Mouse (Mus musculus): Measurements from ENCODE around the gene Icam2.
"Not testable (repeated sequence)": the region's sequence is repeated elsewhere in the genome, so short reads cannot be mapped to it uniquely, and the experiment has no call there.

Icam2 gene

DNA sequence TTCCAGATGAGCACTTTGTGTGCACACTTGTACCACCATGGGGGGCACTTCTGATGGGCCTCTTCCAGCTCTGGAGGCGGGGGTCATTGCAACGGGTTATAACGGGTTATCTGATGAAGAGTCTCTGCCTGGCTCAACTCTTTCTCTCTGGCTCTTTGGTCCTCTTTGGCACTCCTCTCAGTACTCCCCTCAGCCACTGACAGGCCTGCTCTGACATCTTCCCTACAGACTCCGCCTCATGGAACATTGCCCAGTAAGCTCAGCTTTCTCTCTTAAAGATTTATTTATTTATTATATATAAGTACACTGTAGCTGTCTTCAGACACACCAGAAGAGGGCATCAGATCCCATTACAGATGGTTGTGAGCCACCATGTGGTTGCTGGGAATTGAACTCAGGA, 48.6 kb downstream of the Icam2 start:
- DNase-seq: not testable (repeated sequence)

DNA sequence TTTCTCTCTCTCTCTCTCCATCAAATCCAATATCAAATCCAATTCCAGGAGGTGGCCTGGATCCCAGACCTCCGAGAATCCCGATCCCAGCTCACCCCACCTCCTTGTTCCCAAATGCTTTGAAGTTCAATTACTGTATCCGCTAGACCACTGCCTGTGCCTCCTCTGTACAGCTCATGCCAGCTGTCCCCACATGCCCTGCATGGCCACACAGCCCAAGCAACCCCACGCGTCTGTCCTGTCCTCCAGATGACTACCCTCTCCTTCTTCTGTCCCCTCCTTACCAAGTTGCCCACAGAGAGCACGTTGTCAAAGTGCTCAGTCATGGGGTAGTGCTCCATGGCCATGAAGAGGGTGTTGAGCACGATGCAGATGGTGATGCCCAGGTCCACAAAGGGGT, 49.0 kb downstream of the Icam2 start:
- DNase-seq: no peak

DNA sequence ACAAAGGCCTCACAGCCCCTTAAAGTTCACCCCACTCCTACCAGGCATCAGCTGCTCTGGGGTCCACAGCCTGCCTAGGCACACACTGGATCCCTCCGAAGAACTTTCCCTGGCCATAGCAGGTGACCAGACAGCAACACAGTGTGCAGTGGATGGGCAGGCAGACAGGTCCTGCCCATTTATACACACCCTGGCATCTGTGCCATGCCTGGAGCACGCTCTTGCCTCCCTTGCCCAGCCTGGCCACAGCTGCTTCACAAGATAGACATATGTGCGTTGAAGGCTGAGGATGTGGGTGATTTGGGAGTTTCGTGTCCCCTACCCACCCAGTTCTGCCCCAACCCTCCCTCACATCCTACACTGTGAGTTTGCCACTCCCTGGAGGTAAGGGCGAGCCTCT, 49.8 kb downstream of the Icam2 start:
- DNase-seq: no peak

DNA sequence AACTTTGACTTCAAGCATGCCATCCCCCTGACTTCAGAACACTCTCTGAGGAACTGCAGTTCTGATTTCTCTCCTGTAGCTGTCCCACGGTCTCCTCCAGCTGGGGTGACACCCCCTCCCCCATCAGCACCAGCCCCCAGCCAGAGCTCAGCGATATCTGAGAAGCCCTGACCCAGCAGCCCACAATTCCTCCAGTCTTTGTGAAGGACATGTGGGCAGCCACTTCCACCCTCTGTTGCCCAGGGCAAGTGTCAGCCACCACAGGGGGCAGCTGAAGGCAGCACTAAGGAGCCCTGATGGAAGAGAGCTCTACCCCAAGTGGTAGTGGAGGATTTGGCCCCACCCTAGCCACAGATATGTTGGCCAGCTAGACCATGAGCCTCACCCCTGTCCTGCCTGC, 53.8 kb downstream of the Icam2 start:
- DNase-seq: no peak

DNA sequence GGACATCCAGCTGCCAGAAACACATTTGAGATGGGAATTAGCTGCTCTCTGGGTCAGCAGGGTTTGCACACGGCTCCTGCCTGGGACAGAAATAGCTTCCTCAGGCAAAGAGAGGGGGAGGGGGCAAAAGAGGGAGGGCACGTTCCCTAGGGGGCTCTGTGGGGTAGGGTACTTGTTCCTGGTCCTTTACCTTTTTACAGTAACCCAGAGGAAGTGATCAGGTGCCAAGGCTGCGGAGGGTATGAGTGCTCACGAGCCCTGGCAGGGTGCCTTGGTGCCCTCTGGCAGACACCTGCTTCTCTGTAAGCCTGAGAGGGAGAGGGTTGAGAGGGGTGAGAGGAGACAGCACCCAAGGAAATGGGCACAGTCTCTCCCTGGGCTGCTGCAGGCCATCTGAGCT, 55.4 kb downstream of the Icam2 start:
- DNase-seq: peak; percentile 58 to 61

DNA sequence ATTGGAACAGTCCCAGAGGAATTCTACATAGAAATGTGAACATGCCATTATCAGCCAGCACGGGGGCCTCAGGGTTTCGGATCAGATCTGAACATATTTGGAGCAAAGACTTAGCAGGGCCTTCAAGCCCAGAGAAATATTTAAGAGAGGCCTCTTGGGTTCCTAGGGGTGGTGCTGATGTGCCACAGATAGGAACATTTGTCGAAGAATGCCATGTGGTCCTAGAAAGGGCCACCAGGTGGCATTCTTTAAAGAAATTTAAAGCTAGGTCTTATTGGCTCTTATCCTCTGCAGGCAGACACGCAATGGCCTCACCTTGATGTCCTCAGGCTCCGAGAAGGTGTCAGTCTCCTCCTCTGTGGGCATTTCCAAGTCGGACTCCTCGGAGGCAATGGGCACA, 58.2 kb downstream of the Icam2 start:
- DNase-seq: peak; percentile 55 to 65

DNA sequence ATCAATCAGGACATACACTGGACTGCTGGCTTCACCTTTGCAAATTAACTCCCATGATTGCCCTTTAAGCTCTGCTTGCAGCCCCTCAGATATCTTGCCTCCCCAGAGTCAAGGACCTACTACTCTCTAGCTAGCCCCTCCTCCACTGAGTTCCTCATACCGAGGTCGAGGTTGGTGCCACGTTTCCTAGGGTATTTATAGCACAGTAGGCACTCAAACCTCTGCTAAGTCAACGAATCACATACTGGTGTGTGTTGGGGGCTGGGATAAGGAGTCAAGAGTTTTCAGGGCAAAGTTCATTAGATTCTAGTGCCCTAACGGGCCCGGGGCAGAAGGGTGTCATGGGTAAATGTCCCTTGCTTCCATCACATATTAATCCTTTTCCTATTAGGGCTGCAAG, 58.7 kb downstream of the Icam2 start:
- DNase-seq: no peak

DNA sequence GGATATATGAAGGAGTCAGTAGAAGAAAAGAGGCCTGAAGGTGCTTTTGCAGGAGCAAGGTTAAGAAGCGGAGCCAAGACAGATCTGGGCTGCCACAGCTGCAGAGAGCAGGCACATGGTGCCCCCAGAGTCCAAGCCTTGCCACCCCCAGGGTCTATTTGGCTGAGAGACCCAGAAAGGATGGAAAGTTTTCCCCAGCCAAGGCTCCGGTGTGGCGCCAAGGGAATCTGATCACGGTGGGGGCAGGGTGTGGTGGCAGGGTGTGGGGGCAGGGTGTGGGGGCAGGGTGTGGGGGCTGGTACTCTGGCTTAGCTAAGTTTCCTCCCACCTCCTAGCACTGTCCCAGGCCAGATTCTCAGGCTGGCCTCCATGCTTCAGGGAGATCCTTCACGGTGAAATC, 59.4 kb downstream of the Icam2 start:
- DNase-seq: no peak
